Mouse (Mus musculus) c-Kit-positive CD71-negative TER-119-negative erythroid progenitor cells, embryonic 14.5 days (primary cell): ENCODE measurements around the gene Gm26920.
"Not testable (repeated sequence)": the region's sequence is repeated elsewhere in the genome, so short reads cannot be mapped to it uniquely, and the experiment has no call there.

ENCODE experiments used
- DNase-seq: peaks from one replicate; pipeline ENCODE4 v3.0.0-alpha.2; 2013; ENCODE audit warnings: low read depth

Gene Gm26920

GRCm38 (mm10) chr7:30090092-30090969 lies at the start of gene Gm26920, which contains the start of gene Zfp566:
Gm26920 (minus strand) TSS chr7:30090410.
Zfp566 (minus strand) TSS chr7:30090527.
- DNase-seq, result peak; percentile 97

- no peak for DNase-seq
Measured at GRCm38 (mm10) chr7:30136826-30137225, 46.6 kb upstream of the Gm26920 start.

- no peak for DNase-seq
Measured at GRCm38 (mm10) chr7:30132396-30132795, 42.2 kb upstream of the Gm26920 start.

GRCm38 (mm10) chr7:30129900-30130299 lies 39.7 kb upstream of the Gm26920 start:
- no peak for DNase-seq

DNA sequence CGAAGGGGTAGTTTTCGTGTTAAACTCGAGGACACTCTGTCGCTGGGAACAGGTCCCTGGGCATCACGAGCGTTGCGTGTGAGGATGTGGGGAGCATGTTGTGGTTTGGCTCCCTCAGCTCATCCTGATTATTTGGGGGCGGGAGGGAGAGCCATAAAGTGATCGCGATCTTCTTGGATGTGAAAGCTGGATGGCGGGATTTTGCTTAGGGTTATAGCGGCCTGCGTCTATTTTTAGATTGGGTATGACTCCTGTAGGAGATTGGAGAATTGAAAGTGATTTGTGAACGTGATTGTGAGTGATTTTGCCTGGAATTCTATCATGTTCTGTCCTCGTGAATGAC lies 31.9 kb upstream of the Gm26920 start:
- DNase-seq, result no peak

- DNase-seq, result peak; percentile 81
Measured at GRCm38 (mm10) chr7:30121308-30122187, 31.3 kb upstream of the Gm26920 start, which contains the start of gene Zfp382. Zfp382 (plus strand) TSS chr7:30121942.

GRCm38 (mm10) chr7:30117935-30118334 lies 27.7 kb upstream of the Gm26920 start:
- DNase-seq, result not testable (repeated sequence)

DNA sequence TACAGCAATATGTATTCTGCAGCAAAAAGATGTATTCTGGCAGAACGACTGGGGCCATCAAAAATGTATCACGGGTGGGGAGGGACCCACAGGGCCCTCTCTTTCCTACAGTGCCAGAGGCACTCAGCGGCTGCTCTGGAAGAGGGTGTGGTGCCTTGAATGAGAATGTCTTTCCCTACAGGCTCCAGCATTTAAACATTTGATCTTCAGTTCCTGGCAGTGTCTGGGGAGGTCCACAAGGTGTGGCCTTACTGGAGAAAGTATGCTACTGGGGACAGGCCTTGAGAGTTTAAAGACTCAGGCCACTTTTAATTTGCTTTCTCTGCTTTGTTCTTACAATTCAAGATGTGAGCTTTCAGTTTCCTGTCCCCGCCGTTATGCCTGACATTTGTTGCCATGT lies 25.9 kb upstream of the Gm26920 start:
- no peak for DNase-seq

DNA sequence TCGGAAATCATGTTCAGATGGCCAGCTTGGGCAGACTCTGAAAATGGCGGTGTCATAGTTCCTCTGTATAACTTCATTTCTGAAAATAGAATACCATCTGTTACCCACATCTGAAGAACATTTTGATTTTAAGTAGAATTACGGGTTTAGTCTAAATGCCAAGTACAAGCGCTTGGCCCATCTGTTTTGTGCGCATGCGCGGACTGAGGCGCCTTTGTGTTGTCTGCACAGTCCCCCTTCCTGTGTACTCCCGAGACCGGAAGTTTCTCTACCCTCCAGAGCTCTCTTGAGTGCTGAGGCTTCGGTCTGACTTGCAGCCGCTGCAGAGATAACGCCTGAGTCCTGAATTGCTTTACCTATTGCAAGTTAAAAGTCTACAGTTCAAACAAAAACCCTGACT lies 9.1 kb upstream of the Gm26920 start:
- DNase-seq, result no peak

- no peak for DNase-seq
Measured at GRCm38 (mm10) chr7:30095551-30096125, 5.4 kb upstream of the Gm26920 start.

DNA sequence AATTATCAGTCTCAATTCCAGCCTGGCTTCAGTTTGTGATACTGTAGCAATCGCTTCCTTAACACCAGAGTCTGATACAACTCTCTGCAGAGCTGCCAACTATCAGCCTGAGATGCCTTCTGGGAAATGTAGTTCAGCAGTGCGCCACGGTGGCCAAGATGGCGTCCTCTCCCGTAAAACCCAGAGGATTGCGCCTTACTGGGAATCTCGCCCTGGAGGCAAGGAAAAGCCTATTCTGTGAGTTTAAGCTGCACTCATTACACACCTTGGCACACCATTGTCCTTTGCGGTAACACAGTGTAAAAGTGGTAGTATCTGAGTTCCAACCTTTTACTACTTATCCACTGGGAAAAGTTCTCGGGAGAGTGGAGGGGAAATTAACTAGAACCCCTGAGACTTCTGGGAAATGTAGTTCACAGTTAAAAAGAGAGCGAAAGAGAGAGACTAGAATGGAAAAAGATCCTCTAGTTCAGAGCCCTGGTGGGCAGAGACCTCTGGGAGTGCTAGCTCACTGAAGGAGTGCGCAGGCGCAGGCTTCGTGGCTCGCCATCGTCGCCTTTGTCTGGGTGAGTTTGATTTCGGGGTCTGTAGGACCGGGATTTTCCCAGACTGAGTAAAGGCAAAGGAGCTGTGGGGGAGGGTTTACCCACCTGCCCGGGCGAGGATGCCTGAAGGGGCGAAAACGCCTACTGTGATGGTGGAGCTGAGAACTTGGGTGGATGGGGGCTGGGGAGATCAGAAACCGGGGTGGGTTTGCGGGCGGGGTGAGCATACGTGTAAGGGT lies 4.6 kb upstream of the Gm26920 start, which contains the start of gene Zfp260:
Zfp260 (plus strand) TSS at position 132 of the 784 bp plus-strand sequence.
- DNase-seq, result peak; percentile 83

GRCm38 (mm10) chr7:30093918-30094415 lies 3.8 kb upstream of the Gm26920 start:
- no peak for DNase-seq

GRCm38 (mm10) chr7:30092666-30093065 lies 2.5 kb upstream of the Gm26920 start:
- no peak for DNase-seq

DNA sequence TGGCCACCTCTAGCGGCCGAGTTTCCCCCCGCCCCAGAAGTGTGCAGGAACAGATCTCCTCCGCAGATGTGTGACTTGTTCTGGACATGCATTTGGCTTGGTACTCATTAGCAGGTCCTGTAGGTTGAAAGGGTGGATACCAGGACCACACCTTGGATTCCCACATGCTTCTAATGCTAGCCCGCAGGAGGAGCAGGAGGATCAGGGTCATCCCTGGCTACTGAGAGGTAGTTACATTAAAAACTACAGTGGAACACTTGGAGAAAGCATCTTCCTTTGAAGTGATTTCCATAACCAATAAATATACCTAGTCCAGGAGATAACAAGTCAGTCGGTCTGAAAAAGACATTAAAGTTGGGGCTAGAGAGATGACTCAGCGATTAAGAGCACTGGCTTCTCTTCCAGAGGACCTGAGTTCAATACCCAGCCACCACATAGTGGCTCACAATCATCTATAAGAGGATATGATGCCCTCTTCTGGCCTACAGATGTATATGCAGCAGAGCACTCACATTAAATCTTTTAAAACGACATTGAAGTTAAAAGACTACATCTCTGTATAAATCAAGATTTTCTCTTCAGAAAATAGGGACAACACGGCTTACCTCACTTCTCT lies 868 bp upstream of the Gm26920 start:
- DNase-seq, result no peak

- DNase-seq, result no peak
Measured at GRCm38 (mm10) chr7:30089405-30089804, 805 bp downstream of the Gm26920 start.

DNA sequence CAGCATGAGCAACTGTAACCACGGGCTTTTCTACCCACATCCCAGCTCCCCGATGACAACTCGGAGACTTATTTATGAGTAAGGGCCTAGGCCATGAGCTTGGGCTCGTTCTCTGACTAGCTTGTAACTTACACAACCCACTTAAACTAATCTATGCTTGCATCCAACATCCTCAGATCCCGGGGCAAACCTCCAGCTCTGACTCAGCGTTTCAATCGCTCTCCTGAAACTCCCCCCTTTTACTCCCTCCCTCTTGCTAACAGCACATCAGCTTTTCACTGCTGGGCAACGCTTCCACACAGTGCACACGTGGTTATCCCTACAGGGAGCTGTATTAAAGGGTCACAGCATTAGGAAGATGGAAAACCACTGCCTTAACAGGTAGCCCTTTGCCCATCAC lies 3.7 kb downstream of the Gm26920 start:
- no peak for DNase-seq

GRCm38 (mm10) chr7:30072146-30073028 lies 17.8 kb downstream of the Gm26920 start, which contains the start of gene Zfp82:
Zfp82 (minus strand) TSS chr7:30072900.
- peak; percentile 74 for DNase-seq

DNA sequence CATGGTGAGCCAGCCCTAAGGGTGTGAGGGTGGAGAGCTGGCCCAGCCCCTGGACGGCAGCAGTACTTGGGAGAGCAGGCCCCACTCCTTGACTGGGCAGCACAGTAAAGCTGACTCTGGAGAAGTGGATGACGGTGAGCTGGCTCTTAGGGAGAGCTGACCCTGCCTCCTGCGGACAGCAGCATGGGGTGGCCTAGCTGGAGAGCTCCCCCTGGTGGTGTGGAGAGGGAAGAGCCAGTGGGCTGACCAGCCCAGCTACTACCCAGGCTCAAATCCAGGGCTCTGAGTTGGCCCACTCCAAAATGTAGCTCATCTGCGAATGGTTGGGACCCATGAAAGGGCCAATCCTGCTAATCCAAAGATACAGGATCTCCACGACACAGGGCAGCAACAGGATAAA lies 25.6 kb downstream of the Gm26920 start:
- no peak for DNase-seq

GRCm38 (mm10) chr7:30062478-30062877 lies 27.7 kb downstream of the Gm26920 start:
- DNase-seq, result no peak

- DNase-seq, result no peak
Measured at GRCm38 (mm10) chr7:30060341-30060740, 29.9 kb downstream of the Gm26920 start.
